Mouse (Mus musculus) embryonic facial prominence, embryonic 13.5 days (tissue): ENCODE data around the gene Got2. TPM values are rescaled to one million over a fixed set of nuclear protein-coding genes. Genes with fewer than 3 reads are reported as not detected.
"Not testable (repeated sequence)": the region's sequence is repeated elsewhere in the genome, so short reads cannot be mapped to it uniquely, and the experiment has no call there.

Experiments
- ATAC-seq: fragments of 200-750 bp; cut with Nextera tagmentation; 2 replicates; pipeline ENCODE4 v1.8.0; 2017; ENCODE audit warnings: low read depth; ENCODE audit not compliant: insufficient number of reproducible peaks, insufficient read depth, low FRiP score, low TSS enrichment
- H3K27ac ChIP-seq: fragments of 300-500 bp; sonication (generic); 2 replicates; pipeline ENCODE4 v1.5.1; 2015; ENCODE audit warnings: moderate library complexity, mild to moderate bottlenecking, inconsistent platforms
- H3K27me3 ChIP-seq: fragments of 300-500 bp; sonication (generic); 2 replicates; pipeline ENCODE4 v1.6.1; 2015; ENCODE audit warnings: mild to moderate bottlenecking, inconsistent platforms
- H3K36me3 ChIP-seq: fragments of 300-500 bp; sonication (generic); 2 replicates; pipeline ENCODE4 v1.6.1; 2015; ENCODE audit warnings: mild to moderate bottlenecking, inconsistent platforms
- H3K4me1 ChIP-seq: fragments of 300-500 bp; sonication (generic); 2 replicates; pipeline ENCODE4 v1.6.1; 2015; ENCODE audit warnings: inconsistent platforms
- H3K4me2 ChIP-seq: fragments of 300-500 bp; sonication (generic); 2 replicates; pipeline ENCODE4 v1.6.1; 2015; ENCODE audit warnings: moderate library complexity, mild to moderate bottlenecking, inconsistent platforms
- H3K4me3 ChIP-seq: fragments of 300-500 bp; sonication (generic); 2 replicates; pipeline ENCODE4 v1.5.1; 2015; ENCODE audit warnings: mild to moderate bottlenecking, inconsistent platforms
- H3K9ac ChIP-seq: fragments of 300-500 bp; sonication (generic); 2 replicates; pipeline ENCODE4 v1.6.1; 2015; ENCODE audit warnings: mild to moderate bottlenecking, inconsistent platforms
- H3K9me3 ChIP-seq: fragments of 300-500 bp; sonication (generic); 2 replicates; pipeline ENCODE4 v1.6.1; 2016; ENCODE audit warnings: inconsistent platforms
- WGBS: fragments of 180-500 bp; shearing (Covaris S2); methylation state at CpG from one replicate; pipeline ENCODE4 v1.1.7; 2015; ENCODE audit warnings: mixed read lengths; 5-methylcytosine and 5-hydroxymethylcytosine counted together
- polyA plus RNA-seq: library from polyadenylated mRNA; unstranded; fragments of >200 nt; fragmentation: Nextera tagmentation; extraction: Ambion mirVana; gene quantifications from 2 replicates; pipeline ENCODE4 v1.2.1, GENCODE M21; 2015

Got2 gene
- polyA plus RNA-seq, 1 experiment from 2014 or later, result 167 TPM

- Histone ChIP-seq H3K27me3 (no peaks in the 10 kb centered on the region), H3K9me3 (no peaks in the 10 kb centered on the region), H3K4me1 (peaks cover 17% of the 10 kb centered on the region), H3K4me3 (peak overlapping the region; percentile 90), H3K4me2 (peak overlapping the region; percentile 71), H3K27ac (no peak overlapping the region), H3K36me3 (no peaks in the 10 kb centered on the region), H3K9ac (peak overlapping the region; percentile 87)
- 65% methylated on average over 17 of the region's 17 CpGs for WGBS
- no peak for ATAC-seq
Measured at GRCm38 (mm10) chr8:95886647-95887577, 1.4 kb downstream of the Got2 start.

- Histone ChIP-seq H3K4me2 (no peak overlapping the region), H3K27me3 (no peaks in the 10 kb centered on the region), H3K4me1 (peaks cover 17% of the 10 kb centered on the region), H3K9me3 (no peaks in the 10 kb centered on the region), H3K9ac (no peak overlapping the region), H3K36me3 (no peaks in the 10 kb centered on the region), H3K4me3 (no peak overlapping the region), H3K27ac (no peak overlapping the region)
- WGBS, result 60% methylated on average over 5 of the region's 5 CpGs
- ATAC-seq, result no peak
Measured at GRCm38 (mm10) chr8:95885966-95886365, 2.4 kb downstream of the Got2 start.

GRCm38 (mm10) chr8:95885271-95885841, 3.0 kb downstream of the Got2 start:
- no peaks in the 10 kb centered on the region for H3K27me3 ChIP-seq
- no peak for ATAC-seq
- H3K9me3 ChIP-seq, result no peaks in the 10 kb centered on the region
- H3K36me3 ChIP-seq, result no peaks in the 10 kb centered on the region
- no peak overlapping the region for H3K9ac ChIP-seq
- no peak overlapping the region for H3K27ac ChIP-seq
- peaks cover 17% of the 10 kb centered on the region for H3K4me1 ChIP-seq
- H3K4me2 ChIP-seq, result no peak overlapping the region
- WGBS, result 63% methylated on average over 5 of the region's 5 CpGs
- no peak overlapping the region for H3K4me3 ChIP-seq

- WGBS, result 81% methylated on average over 12 of the region's 12 CpGs
- ATAC-seq, result no peak
- Histone ChIP-seq H3K4me1 (peaks cover 17% of the 10 kb centered on the region), H3K9me3 (no peaks in the 10 kb centered on the region), H3K36me3 (no peaks in the 10 kb centered on the region), H3K27ac (no peak overlapping the region), H3K27me3 (no peaks in the 10 kb centered on the region), H3K4me2 (no peak overlapping the region), H3K4me3 (no peak overlapping the region), H3K9ac (no peak overlapping the region)
Measured at GRCm38 (mm10) chr8:95884491-95884890, 3.9 kb downstream of the Got2 start.

- ATAC-seq, result no peak
- H3K27me3 ChIP-seq, result no peaks in the 10 kb centered on the region
- peaks cover 17% of the 10 kb centered on the region for H3K4me1 ChIP-seq
- no peak overlapping the region for H3K27ac ChIP-seq
- H3K4me2 ChIP-seq, result no peak overlapping the region
- no peak overlapping the region for H3K4me3 ChIP-seq
- no peaks in the 10 kb centered on the region for H3K9me3 ChIP-seq
- peaks cover 4% of the 10 kb centered on the region for H3K36me3 ChIP-seq
- no peak overlapping the region for H3K9ac ChIP-seq
- WGBS, result 90% methylated on average over 9 of the region's 9 CpGs
Measured at GRCm38 (mm10) chr8:95882191-95882590, 6.2 kb downstream of the Got2 start.

- H3K27ac ChIP-seq, result no peak overlapping the region
- WGBS, result 83% methylated on average over 3 of the region's 3 CpGs
Measured at GRCm38 (mm10) chr8:95881576-95881975, 6.8 kb downstream of the Got2 start.

GRCm38 (mm10) chr8:95879823-95880222, 8.5 kb downstream of the Got2 start:
- no peak overlapping the region for H3K9ac ChIP-seq
- peaks cover 4% of the 10 kb centered on the region; the same call in 1 of the 2 replicates for H3K4me1 ChIP-seq
- no peak overlapping the region for H3K4me2 ChIP-seq
- H3K4me3 ChIP-seq, result no peak overlapping the region
- ATAC-seq, result no peak
- H3K27ac ChIP-seq, result no peak overlapping the region
- peaks cover 25% of the 10 kb centered on the region for H3K36me3 ChIP-seq
- H3K9me3 ChIP-seq, result no peaks in the 10 kb centered on the region
- no peaks in the 10 kb centered on the region for H3K27me3 ChIP-seq
- 88% methylated on average over 4 of the region's 4 CpGs for WGBS

More at GRCm38 (mm10) chr8:95881576-95881975, 6.8 kb downstream of the Got2 start:
- H3K4me2 ChIP-seq, result no peak overlapping the region
- H3K36me3 ChIP-seq, result peaks cover 10% of the 10 kb centered on the region
- no peaks in the 10 kb centered on the region for H3K9me3 ChIP-seq
- no peaks in the 10 kb centered on the region for H3K27me3 ChIP-seq
- peaks cover 11% of the 10 kb centered on the region for H3K4me1 ChIP-seq
- no peak for ATAC-seq
- H3K4me3 ChIP-seq, result no peak overlapping the region
- no peak overlapping the region for H3K9ac ChIP-seq

GRCm38 (mm10) chr8:95878176-95878962, 10.0 kb downstream of the Got2 start:
- Histone ChIP-seq H3K4me1 (peaks cover 4% of the 10 kb centered on the region; the same call in 1 of the 2 replicates), H3K9ac (no peak overlapping the region), H3K27me3 (no peaks in the 10 kb centered on the region), H3K9me3 (no peaks in the 10 kb centered on the region), H3K36me3 (peaks cover 40% of the 10 kb centered on the region), H3K4me2 (peak overlapping the region; percentile 1; the same call in 1 of the 2 replicates), H3K4me3 (no peak overlapping the region), H3K27ac (no peak overlapping the region)
- no peak for ATAC-seq
- 70% methylated on average over 12 of the region's 12 CpGs for WGBS

- no peaks in the 10 kb centered on the region for H3K9me3 ChIP-seq
- no peak overlapping the region for H3K4me3 ChIP-seq
- no peak for ATAC-seq
- no peak overlapping the region for H3K27ac ChIP-seq
- no peak overlapping the region for H3K9ac ChIP-seq
- H3K36me3 ChIP-seq, result peaks cover 69% of the 10 kb centered on the region
- H3K4me2 ChIP-seq, result no peak overlapping the region
- 94% methylated on average over 7 of the region's 7 CpGs for WGBS
- no peaks in the 10 kb centered on the region for H3K27me3 ChIP-seq
- peaks cover 4% of the 10 kb centered on the region; the same call in 1 of the 2 replicates for H3K4me1 ChIP-seq
Measured at GRCm38 (mm10) chr8:95875270-95875669, 13.1 kb downstream of the Got2 start.

GRCm38 (mm10) chr8:95871690-95872089, 16.7 kb downstream of the Got2 start:
- no peak overlapping the region for H3K4me2 ChIP-seq
- no peak overlapping the region for H3K9ac ChIP-seq
- no peak overlapping the region for H3K27ac ChIP-seq
- 93% methylated on average over 16 of the region's 16 CpGs for WGBS
- peaks cover 96% of the 10 kb centered on the region for H3K36me3 ChIP-seq
- H3K9me3 ChIP-seq, result no peaks in the 10 kb centered on the region
- no peaks in the 10 kb centered on the region for H3K4me1 ChIP-seq
- H3K4me3 ChIP-seq, result no peak overlapping the region
- no peak for ATAC-seq
- H3K27me3 ChIP-seq, result no peaks in the 10 kb centered on the region

GRCm38 (mm10) chr8:95864851-95865250, 23.5 kb downstream of the Got2 start:
- ATAC-seq, H3K4me3 ChIP-seq, H3K9me3 ChIP-seq, H3K4me2 ChIP-seq, H3K9ac ChIP-seq, H3K4me1 ChIP-seq, H3K27ac ChIP-seq, H3K27me3 ChIP-seq: not testable (repeated sequence)
- 94% methylated on average over 18 of the region's 18 CpGs for WGBS
- peaks cover 65% of the 10 kb centered on the region for H3K36me3 ChIP-seq
